Mouse (Mus musculus) lung, adult 2 months (tissue): Measurements from ENCODE around the gene Ccdc122. TPM values are rescaled to one million over a fixed set of nuclear protein-coding genes. Genes with fewer than 3 reads are reported as not detected.
"Not testable (repeated sequence)": the region's sequence is repeated elsewhere in the genome, so short reads cannot be mapped to it uniquely, and the experiment has no call there.

Experiments
- DNase-seq: peaks from one replicate; pipeline ENCODE4 v3.0.0; 2022
- H3K4me1 ChIP-seq: fragments of 200-500 bp; 2 replicates; pipeline ENCODE4 v1.6.1; 2011; ENCODE audit warnings: low read length; ENCODE audit not compliant: control insufficient read depth, insufficient read depth
- H3K4me3 ChIP-seq: fragments of 200-500 bp; replicated peaks from 2 replicates; pipeline ENCODE3; 2011; ENCODE audit warnings: low read depth, mild to moderate bottlenecking, control low read depth, low read length; ENCODE audit errors: extremely low read depth
- CTCF ChIP-seq: fragments of 200-500 bp; IDR thresholded peaks from 2 replicates; pipeline ENCODE4 v1.5.1; 2011; ENCODE audit warnings: mild to moderate bottlenecking, low read length, control low read depth; ENCODE audit not compliant: insufficient read depth
- POLR2A ChIP-seq: fragments of 200-500 bp; IDR thresholded peaks from 2 replicates; pipeline ENCODE4 v1.6.1; 2011; ENCODE audit warnings: low read depth, mild to moderate bottlenecking, control low read depth, low read length, borderline replicate concordance; ENCODE audit errors: extremely low read depth
- WGBS: fragments of 180-500 bp; shearing (Covaris S2); methylation state at CpG from one replicate; pipeline ENCODE4 v1.1.7; 2018; 5-methylcytosine and 5-hydroxymethylcytosine counted together
- polyA plus RNA-seq: library from polyadenylated mRNA; depleted of rRNA; stranded (reverse); fragments of >200 nt; gene quantifications from 2 replicates; pipeline ENCODE4 v1.2.3, GENCODE M21; 2012; rRNA removed

The Ccdc122 gene
- 1.0 and 1.1 TPM in 2 replicates for polyA plus RNA-seq

DNA sequence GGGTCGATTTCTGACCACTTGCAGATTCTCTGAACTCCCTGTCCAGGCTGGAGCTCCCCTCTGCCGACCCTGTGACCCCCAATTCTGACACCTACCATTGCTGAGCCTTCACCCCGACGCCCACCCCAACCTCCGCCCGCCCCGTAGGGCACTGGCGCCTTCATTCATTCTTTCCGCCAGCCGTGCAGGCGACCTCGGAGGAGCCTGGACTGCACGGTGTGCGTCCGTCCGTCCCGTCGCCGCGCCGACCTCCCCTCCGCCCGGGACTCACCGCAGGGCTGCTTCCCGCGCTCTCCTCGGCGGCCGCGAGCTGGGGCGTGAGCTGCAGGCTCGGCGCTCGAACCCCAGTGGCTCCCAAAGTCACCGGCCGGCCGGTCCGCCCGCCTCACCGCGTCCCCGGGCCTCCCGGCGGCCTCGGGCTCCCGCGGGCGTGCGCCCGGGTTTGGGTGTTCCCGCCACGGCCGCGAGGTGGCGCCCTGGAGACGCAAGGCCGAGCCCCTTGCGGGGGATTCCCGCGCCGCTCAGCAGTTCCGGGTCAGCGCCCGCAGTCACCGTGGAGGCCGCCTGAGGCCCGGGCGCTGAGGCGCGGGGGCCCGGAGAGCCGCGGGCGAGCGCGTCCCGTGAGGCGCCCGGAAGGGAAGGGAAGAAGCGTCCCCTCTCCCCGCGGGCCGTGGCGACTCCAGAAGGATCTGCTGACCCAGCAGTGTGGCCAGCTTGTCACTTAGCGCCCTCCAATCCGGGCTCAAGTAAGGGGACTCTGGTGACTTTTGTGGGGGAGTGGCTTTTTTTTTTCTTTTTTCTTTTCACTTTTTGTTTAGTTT, at the start of gene Ccdc122, which contains the start of gene Lacc1:
Ccdc122 (plus strand) TSS at position 547 of the 821 bp plus-strand sequence.
Lacc1 (minus strand) TSS at position 679 of the 821 bp plus-strand sequence.
- DNase-seq = peak; percentile 87
- under 1% methylated on average over 86 of the region's 86 CpGs for WGBS
- peak; percentile 31; the same call in 1 of the 2 replicates for TF ChIP-seq CTCF
- peak; percentile 34; the same call in 1 of the 2 replicates for TF ChIP-seq POLR2A

DNA sequence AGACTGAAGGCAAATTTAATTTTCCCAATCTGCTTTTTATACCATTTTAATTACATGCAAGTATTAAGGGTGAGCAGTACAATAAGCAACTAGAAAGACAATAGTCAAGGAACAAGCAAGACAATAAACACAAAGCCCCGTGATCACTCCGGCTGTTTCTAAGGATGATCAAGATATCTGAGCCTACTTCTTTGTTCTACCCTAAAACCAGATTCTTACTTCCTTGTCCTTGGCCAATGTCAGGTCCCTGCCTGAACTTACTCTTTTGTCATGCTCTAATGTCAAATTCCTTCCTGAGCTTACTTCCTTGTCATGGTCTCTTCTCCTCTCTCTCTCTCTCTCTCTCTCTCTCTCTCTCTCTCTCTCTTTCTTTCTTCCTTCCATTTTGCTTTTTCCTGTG, 46.2 kb upstream of the Ccdc122 start:
- WGBS = 79% methylated on average over 2 of the region's 2 CpGs
- DNase-seq, H3K4me3 ChIP-seq, H3K4me1 ChIP-seq: not testable (repeated sequence)

More for the DNA sequence above, at the start of gene Ccdc122, which contains the start of gene Lacc1:
- Histone ChIP-seq H3K4me3 (peak within 1 kb of the TSS; percentile 65), H3K4me1 (peaks cover 2% of the 10 kb centered on the region)

DNA sequence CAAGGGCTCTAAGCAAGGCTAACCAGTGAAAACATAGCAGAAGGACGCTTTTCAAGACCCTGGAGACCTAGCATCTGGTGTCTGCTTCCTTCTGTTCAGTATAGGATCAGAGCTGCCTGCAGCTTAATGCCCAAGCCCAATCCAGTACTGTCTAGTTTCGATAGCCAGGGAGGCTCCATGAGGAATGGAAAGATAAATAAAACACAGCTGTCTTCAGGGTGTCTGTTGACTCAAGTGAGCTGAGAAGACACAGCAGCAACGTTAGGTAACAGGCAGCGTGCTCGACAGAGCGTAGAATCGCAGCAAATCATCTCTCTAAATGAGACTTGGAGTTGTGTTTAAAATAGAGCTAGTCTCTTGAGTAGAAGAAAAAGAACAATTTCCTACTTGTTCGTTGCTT, 31.8 kb upstream of the Ccdc122 start:
- 47% methylated on average over 8 of the region's 8 CpGs for WGBS
- Histone ChIP-seq H3K4me3 (no peak overlapping the region), H3K4me1 (no peaks in the 10 kb centered on the region)
- no peak for TF ChIP-seq POLR2A
- TF ChIP-seq CTCF = no peak
- no peak for DNase-seq

GRCm38 (mm10) chr14:77005566-77005965, 31.0 kb upstream of the Ccdc122 start:
- Histone ChIP-seq H3K4me3 (no peak overlapping the region), H3K4me1 (no peaks in the 10 kb centered on the region)
- DNase-seq = no peak
- WGBS = 57% methylated on average over 5 of the region's 5 CpGs
- TF ChIP-seq CTCF = no peak
- no peak for TF ChIP-seq POLR2A

DNA sequence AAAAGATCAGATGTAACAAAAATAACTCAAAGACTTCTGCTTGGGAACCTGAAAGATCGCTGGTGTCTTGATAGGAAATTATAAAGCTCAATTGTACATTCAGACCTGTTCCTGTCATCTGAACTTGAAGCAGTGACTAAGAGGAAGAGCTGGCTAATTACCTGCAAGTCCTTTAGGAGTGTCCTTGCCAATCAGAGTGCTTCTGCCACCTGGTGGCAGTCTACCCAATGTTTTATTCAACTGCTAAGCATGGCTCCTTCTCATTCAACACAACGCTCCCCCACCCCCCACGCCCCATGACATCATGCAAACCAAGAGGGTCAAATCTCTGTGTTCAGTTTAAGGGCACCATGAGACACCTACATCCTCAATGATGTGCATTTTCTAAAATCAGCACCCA, 28.3 kb upstream of the Ccdc122 start:
- 8% methylated on average over 3 of the region's 3 CpGs for WGBS
- Histone ChIP-seq H3K4me1 (no peaks in the 10 kb centered on the region), H3K4me3 (no peak overlapping the region)
- TF ChIP-seq CTCF (peak; percentile 37), POLR2A (no peak)
- DNase-seq = peak; percentile 59

GRCm38 (mm10) chr14:77011804-77012203, 24.8 kb upstream of the Ccdc122 start:
- TF ChIP-seq CTCF (peak; percentile 63), POLR2A (no peak)
- no peaks in the 10 kb centered on the region for H3K4me1 ChIP-seq
- no peak overlapping the region for H3K4me3 ChIP-seq
- WGBS = 7% methylated on average over 3 of the region's 3 CpGs
- DNase-seq = peak; percentile 62

DNA sequence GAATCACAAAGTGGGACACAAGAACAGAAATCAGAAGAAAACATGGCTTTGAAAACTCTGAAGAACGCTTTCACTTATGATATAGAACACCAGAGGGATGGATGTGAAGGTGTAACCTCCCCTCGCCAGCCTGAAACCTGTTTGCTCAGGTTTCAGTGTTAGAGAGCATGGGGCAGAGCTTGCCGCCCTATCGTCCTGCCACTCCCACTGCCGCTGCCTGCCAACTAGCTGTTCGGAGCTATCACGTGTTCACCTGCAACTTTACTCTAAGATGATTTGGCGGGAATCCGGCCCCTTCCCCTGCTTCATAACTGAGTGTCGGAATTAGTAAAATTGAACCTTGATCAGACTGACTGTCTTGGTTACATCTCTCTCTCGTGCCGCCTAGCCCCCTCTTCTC, 19.8 kb upstream of the Ccdc122 start:
- not testable (repeated sequence) for DNase-seq, H3K4me1 ChIP-seq, H3K4me3 ChIP-seq
- WGBS = 49% methylated on average over 12 of the region's 12 CpGs

GRCm38 (mm10) chr14:77017211-77017610, 19.4 kb upstream of the Ccdc122 start:
- no peak for DNase-seq
- TF ChIP-seq POLR2A (no peak), CTCF (no peak)
- no peaks in the 10 kb centered on the region for H3K4me1 ChIP-seq
- no peak overlapping the region for H3K4me3 ChIP-seq
- WGBS = 52% methylated on average over 6 of the region's 6 CpGs

- 91% methylated on average over 3 of the region's 3 CpGs for WGBS
- TF ChIP-seq POLR2A = no peak
Observed at GRCm38 (mm10) chr14:77024499-77024898, 12.1 kb upstream of the Ccdc122 start.

DNA sequence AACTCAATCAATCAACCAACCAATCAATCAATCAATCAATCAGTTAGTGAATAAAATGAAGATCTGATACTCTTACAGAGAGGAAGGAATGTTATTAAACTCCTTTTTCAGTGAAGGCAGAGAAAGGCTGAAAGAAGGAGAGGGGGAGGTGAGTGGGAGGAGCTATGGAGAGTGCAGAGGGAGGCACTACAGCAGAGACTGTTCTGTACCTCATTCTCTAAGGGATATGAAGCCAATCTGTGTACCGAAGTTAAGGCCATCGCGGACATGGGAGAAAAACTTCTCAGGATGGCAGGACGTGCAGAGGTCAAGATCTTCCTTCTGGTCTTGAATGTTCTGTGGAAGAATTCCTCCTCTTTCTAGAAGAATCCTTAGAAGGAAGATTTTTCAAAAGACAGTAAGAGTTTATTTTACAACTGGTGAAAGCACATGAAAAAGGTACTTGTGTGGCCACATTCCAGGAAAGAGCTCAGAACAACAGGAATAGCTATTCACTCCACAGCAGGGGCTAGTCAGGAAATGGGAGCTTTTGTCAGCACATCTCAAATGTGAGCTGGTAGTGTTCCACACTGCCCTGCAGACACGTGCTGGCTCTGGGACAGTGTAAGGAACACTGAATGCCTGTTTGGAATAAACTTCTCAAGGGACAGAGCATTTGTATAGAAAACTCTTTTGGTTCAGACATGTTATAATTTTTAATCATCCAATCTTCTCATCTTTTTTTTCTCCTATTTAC, 7.1 kb upstream of the Ccdc122 start:
- TF ChIP-seq POLR2A (no peak), CTCF (no peak)
- no peak for DNase-seq
- no peak overlapping the region for H3K4me3 ChIP-seq
- no peaks in the 10 kb centered on the region for H3K4me1 ChIP-seq
- 56% methylated on average over 5 of the region's 5 CpGs for WGBS

More at GRCm38 (mm10) chr14:77024499-77024898, 12.1 kb upstream of the Ccdc122 start:
- Histone ChIP-seq H3K4me1 (no peaks in the 10 kb centered on the region), H3K4me3 (no peak overlapping the region)
- no peak for DNase-seq

- H3K4me1 ChIP-seq = peaks cover 2% of the 10 kb centered on the region; the same call in 1 of the 2 replicates
- TF ChIP-seq CTCF = no peak
- no peak for TF ChIP-seq POLR2A
- WGBS = 85% methylated on average over 5 of the region's 5 CpGs
- no peak for DNase-seq
- no peak overlapping the region for H3K4me3 ChIP-seq
Observed at GRCm38 (mm10) chr14:77030808-77031207, 5.8 kb upstream of the Ccdc122 start.
